Mouse (Mus musculus): Measurements from ENCODE around the gene Shkbp1.
A peak's percentile ranks its signal among the peaks of the same experiment; 100 is the strongest.

Shkbp1 gene

DNA sequence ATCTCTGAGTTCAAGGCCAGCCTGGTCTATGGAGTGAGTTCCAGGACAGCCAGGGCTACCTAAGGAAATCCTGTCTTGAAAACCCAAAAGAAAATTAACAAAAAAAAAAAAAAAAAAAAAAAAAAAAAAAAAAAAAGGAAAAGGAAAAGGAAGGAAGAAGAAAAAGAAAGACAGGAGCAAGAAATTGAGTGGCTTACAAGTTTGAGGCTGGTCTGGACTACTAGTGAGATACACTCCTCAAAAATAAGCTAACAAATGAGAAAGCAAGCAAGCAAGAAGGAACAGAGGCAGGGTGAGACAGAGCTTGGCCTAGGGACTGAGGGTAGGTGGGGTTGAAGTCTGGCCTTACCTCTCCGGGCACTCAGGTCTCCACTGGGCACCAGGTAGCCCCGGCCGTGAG is 46.0 kb downstream of the Shkbp1 start:
- DNase-seq, result no peak

DNA sequence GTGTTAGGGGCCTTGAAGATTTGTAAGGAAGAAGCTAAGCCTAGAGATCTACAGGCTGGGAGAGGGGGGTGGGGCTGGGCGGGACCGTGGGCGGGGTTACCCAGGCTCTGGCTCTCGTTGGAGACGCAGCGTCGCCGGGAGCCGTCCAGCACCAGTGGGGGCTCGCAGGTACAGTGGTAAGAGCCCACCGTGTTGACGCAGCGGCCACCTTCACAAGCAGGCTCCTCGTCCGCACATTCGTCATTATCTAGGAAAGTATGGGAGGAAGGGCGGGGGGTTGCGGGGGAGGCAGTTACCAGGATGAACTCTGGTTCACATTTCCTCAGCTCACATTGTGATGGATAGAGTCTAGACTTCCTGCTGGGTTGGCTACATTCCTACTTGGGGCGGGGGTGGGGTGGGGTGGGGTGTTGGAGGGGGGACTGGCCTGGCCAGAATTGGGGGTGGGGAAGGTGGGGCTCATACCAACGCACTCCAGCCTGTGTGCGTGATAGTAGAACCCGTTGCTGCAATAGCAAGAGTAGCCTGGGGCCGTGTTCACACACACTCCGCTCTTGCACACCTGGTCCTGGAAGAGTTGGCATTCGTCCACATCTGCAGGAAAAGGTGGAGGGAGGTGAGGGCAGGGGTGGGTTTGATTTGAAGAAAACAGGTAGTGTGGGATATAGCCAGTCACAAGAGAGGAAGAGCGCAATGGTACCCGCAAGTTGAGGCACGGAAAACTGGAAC is 46.8 kb downstream of the Shkbp1 start:
- no peak for DNase-seq

DNA sequence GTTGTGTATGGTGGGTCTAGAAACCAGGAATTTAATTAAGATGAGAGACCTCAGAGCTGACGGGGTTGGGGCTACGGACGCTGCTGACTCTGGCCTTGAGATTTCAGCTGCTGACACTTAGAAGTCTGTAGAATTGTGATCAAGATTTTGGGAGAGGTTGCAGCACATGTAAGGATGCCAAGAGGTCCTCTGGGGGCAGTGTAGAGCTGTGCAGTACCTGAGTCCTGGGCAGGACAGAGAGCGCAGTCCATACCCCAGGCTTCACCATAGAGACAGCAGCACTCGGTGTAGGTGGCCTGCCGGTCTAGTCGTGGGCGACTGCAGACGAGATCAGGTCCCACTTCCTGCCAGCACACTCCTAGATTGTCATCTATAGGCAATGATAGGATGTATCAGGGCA is 48.3 kb downstream of the Shkbp1 start:
- DNase-seq, result no peak

DNA sequence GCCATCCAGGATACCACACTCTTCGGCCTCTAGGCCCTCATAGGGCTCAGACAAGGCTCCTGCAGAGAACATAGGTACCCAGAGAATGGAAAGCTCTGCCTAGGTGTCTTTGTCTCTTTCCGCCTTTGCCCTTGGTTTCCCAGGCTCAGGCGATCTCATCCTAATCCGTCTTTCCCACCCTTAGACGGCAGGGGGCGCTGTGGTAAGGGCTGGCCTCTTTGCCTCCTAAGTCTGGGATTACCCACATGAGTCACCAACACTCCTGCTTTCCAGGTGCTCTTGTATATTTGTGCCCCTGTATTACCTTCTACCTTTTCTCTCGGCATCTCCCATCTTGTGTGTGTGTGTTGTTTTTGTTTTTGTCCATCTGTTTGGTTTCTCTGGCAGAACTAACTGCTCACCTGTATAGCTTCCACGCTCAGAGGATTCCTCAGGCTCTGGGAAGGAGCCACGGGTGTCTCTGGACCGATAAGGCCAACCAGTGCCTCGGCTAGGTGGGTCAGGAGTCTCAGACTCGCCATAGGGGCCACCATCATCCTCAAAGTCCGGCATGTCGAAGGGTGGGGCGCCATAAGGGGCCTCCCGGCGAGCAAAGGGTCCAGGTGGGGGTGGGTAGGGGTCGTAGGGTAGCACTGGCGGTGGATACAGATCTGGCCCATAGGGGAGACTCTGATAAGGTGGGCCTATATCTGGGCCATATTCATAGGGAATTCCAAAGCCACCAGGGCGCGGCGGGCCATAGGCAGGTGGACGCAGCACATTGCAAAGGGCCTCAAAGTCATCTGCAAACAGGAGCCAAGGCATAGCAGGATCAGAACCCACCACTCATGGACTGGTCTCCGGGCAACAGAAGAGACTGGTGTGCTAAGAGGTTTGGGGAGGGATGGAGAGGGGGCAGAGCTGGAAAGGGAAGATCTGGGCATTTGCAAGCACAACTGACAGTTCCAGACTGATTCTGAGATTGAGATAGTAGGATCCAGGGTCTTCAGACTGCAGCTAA is 49.4 kb downstream of the Shkbp1 start:
- DNase-seq, result no peak

DNA sequence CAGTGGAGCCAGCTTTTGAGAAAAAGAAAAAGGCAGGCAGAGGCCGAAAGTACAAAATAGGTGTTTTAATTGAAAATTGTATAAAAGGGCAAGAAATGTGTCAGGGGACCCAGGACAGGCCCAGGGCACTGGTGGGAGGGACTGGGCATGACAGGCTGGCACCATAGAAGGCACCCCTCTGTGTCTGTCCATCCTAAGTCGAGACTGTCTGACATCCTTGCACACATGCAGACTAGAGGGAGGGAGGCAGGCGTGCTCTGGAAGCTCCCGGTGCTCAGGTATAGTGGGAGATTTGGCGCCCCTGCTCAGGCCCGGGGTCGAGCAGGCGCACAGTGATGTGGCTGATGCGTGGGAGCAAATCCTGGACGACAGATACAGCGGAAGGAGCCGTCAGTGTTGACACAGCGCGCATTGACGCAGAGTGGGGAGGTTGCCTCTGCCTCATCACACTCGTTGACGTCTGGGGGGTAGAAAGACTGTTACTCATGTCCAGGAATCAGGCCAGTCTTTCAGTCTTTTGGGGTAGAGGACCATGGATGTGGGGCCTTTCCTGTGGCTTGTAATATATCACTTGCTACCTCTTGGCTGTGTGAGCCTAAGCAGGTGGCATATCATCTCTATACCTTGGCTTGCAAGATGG is 50.6 kb downstream of the Shkbp1 start:
- no peak for DNase-seq

DNA sequence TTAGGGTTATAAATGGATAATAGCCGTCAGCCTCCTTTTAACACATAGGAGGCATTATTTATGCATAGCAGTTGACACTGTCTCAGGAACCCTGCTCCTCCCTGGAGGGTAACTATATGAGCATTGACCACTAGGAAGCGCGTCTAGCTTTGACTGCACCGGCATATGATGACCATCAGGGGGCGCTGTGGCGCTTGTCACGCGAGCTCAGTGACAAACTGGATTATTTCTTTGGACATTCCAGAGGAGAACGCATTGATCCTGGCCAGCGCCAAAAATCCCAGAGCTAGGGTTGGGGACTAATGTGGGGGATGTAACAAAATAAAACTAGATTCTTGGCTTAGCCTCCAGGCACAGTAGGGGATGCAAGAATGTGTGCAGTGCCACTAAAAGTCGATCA is 53.6 kb downstream of the Shkbp1 start:
- DNase-seq, result peak; percentile 63

DNA sequence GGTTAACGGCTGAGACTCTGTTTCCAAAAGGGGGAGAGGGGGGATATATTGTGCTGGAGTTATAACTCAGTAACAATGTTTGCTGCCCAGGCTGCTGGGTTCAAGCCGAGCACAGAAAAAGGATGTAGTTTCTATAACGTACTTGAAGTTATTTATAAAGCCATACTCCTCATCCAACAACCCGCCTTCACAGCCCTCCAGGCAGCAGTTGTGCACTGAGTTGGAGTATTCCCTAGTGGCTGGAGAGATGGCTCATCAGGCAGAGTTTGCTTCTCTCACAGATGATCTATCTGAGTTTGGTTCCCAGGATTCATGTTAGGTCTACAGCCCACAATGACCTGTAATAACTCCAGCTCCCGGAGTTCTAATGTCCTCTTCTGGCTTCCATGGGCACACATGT is 55.0 kb downstream of the Shkbp1 start:
- no peak for DNase-seq

DNA sequence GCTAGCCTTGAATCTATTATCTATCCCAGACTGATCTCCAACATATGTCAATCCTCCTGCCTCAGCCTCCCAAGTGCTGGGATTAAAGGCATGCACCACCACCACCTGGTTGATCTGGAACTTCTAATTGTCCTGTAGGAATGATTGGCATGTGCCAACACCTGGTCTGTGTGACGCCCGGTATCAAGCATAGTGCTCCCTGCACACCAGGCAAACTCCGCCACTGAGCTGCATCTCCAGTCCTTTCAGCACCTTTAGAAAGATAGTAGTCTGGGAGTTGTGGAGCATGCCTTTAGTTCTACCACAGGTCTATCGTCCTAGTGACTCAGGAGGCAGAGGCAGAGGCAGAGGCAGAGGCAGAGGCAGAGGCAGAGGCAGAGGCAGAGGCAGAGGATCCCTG is 55.5 kb downstream of the Shkbp1 start:
- no peak for DNase-seq

DNA sequence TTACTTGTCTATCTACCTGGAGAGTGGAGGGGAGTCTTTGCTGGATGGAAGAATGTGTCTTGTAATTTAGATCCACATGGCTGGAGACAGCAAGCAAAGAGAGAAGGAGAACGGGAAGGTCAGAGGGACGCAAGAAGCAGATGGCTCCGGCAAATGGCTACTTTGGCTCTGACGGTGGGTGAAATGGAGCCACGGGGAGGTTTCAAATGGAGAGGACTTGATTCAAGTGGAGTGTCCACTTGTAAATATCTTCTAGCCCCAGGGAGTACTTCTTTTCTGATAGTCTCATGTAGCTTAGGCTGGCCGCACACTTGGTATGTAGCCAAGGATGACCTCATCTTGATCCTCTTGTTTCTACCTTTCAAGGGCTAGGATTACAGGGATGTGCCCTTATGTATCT is 57.0 kb downstream of the Shkbp1 start:
- peak; percentile 59 for DNase-seq

DNA sequence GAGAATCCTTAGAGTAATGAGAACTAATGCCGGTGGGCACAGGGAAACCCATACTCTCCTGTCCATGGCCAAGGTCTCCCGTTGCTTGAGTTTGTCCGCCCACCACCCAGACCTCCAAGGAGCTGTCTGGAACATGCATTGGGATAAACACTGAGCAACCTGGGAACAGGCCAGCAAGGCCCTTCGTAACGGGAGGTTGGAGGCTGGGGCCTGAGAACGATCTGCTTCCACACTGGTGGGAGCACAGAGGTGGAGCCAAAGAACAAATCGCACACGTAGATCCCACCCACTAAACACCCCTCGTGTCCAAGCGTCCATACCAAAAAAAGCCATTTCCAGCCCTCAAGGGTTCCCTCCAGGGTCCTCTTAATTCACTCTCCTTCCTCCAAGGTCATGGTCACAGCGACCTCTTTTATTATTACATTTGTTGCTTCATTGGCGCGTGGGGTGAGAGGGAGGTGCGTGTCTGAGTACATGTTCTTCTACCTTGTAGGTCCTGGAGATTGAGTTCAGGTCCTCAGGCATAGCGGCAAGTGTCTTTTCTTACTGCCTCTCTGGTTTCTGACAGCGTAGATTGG is 57.7 kb downstream of the Shkbp1 start:
- DNase-seq, result no peak

DNA sequence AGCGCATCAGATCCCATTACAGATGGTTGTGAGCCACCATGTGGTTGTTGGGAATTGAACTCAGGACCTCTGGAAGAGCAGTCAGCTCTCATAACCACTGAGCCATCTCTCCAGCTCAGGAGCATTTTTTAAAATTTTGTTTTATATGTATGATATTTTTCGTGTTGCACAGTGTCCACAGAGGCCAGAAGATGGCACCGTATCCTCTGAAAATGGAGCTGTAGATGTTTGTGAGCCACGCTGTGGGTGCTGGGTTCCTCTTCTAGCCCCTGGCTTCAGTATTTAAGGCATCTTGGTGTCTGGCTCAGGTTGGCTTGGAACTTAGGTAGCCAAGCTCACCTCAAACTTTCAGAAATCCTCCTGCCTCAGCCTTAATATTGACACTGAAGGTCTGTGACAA is 59.3 kb downstream of the Shkbp1 start:
- no peak for DNase-seq

DNA sequence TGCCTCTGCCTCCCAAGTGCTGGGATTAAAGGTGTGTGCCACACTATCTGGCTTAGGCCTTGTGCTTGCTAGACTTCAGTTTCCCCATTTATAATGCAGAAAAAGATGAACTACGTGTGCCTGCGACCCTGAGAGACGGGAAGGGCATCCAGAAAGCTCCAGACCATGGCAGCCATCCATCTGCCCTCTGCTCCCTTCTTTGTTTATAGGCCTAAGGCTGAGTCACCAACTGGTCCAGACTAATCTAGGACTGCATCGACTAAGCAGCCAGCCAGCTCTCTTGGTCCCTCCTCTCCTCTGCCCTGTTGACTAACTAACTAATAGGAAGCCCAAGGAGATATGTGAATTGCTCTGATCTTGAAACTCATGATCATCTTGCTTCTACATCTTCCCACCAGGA is 59.9 kb downstream of the Shkbp1 start:
- no peak for DNase-seq
